Mouse (Mus musculus): ENCODE measurements around the gene Klk14. TPM values are rescaled to one million over a fixed set of nuclear protein-coding genes. Genes with fewer than 3 reads are reported as not detected.

Gene Klk14
- polyA plus RNA-seq, 1 experiment from 2014 or later = not detected

Other genes with a start within 250 kb of the Klk14 start
- gene Cldnd2, start 249.6 kb upstream of the Klk14 start, polyA plus RNA-seq (2016; fragmentation: Nextera tagmentation; extraction: Ambion mirVana) = not detected in 2 replicates
- 237 and 240 TPM in 2 replicates for gene Etfb, start 246.3 kb upstream of the Klk14 start, polyA plus RNA-seq (2016; fragmentation: Nextera tagmentation; extraction: Ambion mirVana)
- 0.38 and 0.90 TPM in 2 replicates for gene Gm45233, start 246.3 kb upstream of the Klk14 start, polyA plus RNA-seq (2016; fragmentation: Nextera tagmentation; extraction: Ambion mirVana)
- gene Vsig10l, start 227.3 kb upstream of the Klk14 start, polyA plus RNA-seq (2016; fragmentation: Nextera tagmentation; extraction: Ambion mirVana) = 5.2 and 6.7 TPM in 2 replicates
- 1.9 and 2.0 TPM in 2 replicates for gene Iglon5, start 200.3 kb upstream of the Klk14 start, polyA plus RNA-seq (2016; fragmentation: Nextera tagmentation; extraction: Ambion mirVana)
- gene 4931406B18Rik, start 184.5 kb upstream of the Klk14 start, polyA plus RNA-seq (2016; fragmentation: Nextera tagmentation; extraction: Ambion mirVana) = not detected in 2 replicates
- 0.66 and 1.1 TPM in 2 replicates for gene Cd33, start 146.0 kb upstream of the Klk14 start, polyA plus RNA-seq (2016; fragmentation: Nextera tagmentation; extraction: Ambion mirVana)
- 6.1 and 6.5 TPM in 2 replicates for gene Zfp658, start 128.2 kb upstream of the Klk14 start, polyA plus RNA-seq (2016; fragmentation: Nextera tagmentation; extraction: Ambion mirVana)
- gene Zfp719, start 110.8 kb upstream of the Klk14 start, polyA plus RNA-seq (2016; fragmentation: Nextera tagmentation; extraction: Ambion mirVana) = 15.1 and 16.5 TPM in 2 replicates
- 0.31 and 0.56 TPM in 2 replicates for gene Zfp819, start 83.2 kb upstream of the Klk14 start, polyA plus RNA-seq (2016; fragmentation: Nextera tagmentation; extraction: Ambion mirVana)
- not detected in 2 replicates for gene Ceacam18, start 55.7 kb upstream of the Klk14 start, polyA plus RNA-seq (2016; fragmentation: Nextera tagmentation; extraction: Ambion mirVana)
- gene Siglece, start 30.3 kb upstream of the Klk14 start, polyA plus RNA-seq (2016; fragmentation: Nextera tagmentation; extraction: Ambion mirVana) = 0.31 and 0.39 TPM in 2 replicates
- gene Ctu1, start 18.4 kb upstream of the Klk14 start, polyA plus RNA-seq (2016; fragmentation: Nextera tagmentation; extraction: Ambion mirVana) = 16.6 and 18.1 TPM in 2 replicates
- 0.36 and 0.73 TPM in 2 replicates for gene Klk13, start 22.1 kb downstream of the Klk14 start, polyA plus RNA-seq (2016; fragmentation: Nextera tagmentation; extraction: Ambion mirVana)
- gene Klk12, start 78.5 kb downstream of the Klk14 start, polyA plus RNA-seq (2016; fragmentation: Nextera tagmentation; extraction: Ambion mirVana) = not detected in 2 replicates
- gene Klk11, start 84.2 kb downstream of the Klk14 start, polyA plus RNA-seq (2016; fragmentation: Nextera tagmentation; extraction: Ambion mirVana) = 0.13 and 0.27 TPM in 2 replicates
- gene Klk10, start 90.6 kb downstream of the Klk14 start, polyA plus RNA-seq (2016; fragmentation: Nextera tagmentation; extraction: Ambion mirVana) = 0.46 and 0.87 TPM in 2 replicates
- gene Klk9, start 101.5 kb downstream of the Klk14 start, polyA plus RNA-seq (2016; fragmentation: Nextera tagmentation; extraction: Ambion mirVana) = 0.14 TPM in 1 of 2 replicates, not detected in the other
- 14.5 and 17.2 TPM in 2 replicates for gene Klk8, start 107.2 kb downstream of the Klk14 start, polyA plus RNA-seq (2016; fragmentation: Nextera tagmentation; extraction: Ambion mirVana)
- gene Klk7, start 120.9 kb downstream of the Klk14 start, polyA plus RNA-seq (2016; fragmentation: Nextera tagmentation; extraction: Ambion mirVana) = not detected in 2 replicates
- gene Klk6, start 134.1 kb downstream of the Klk14 start, polyA plus RNA-seq (2016; fragmentation: Nextera tagmentation; extraction: Ambion mirVana) = 0.20 and 0.24 TPM in 2 replicates
- gene Klk5, start 151.6 kb downstream of the Klk14 start, polyA plus RNA-seq (2016; fragmentation: Nextera tagmentation; extraction: Ambion mirVana) = 0.18 TPM in 1 of 2 replicates, not detected in the other
- gene Klk4, start 190.7 kb downstream of the Klk14 start, polyA plus RNA-seq (2016; fragmentation: Nextera tagmentation; extraction: Ambion mirVana) = 0.38 TPM in 1 of 2 replicates, not detected in the other
- gene Klk15, start 243.3 kb downstream of the Klk14 start, polyA plus RNA-seq (2016; fragmentation: Nextera tagmentation; extraction: Ambion mirVana) = not detected in 2 replicates